8 mouse cellular contexts compared by ENCODE assay signal in genomic region chr16:17234916-17235665, GRCm38 (mm10). TPM values are rescaled to one million over a fixed set of nuclear protein-coding genes. Genes with fewer than 3 reads are reported as not detected.
DNase-seq lines count a peak whose midpoint lies in the region; ATAC-seq and TF ChIP-seq lines count a peak whose summit lies in the region.

No protein-coding gene starts in this region.

- no peak overlapping the region; the same call in 1 of the 2 replicates for H3K9ac ChIP-seq in CH12.LX (ENCODE audit: insufficient read depth, low read depth)
- H3K9ac ChIP-seq in intestine, embryonic 14.5 days (ENCODE audit: low read length): peak overlapping the region; percentile 95; the same call in 1 of the 2 replicates
- H3K9ac ChIP-seq in liver, embryonic 13.5 days: peak overlapping the region; percentile 92

- peaks cover 0 to 14% of the 10 kb centered on the region in 2 experiments for H3K36me3 ChIP-seq in CH12.LX (replicated peaks in 1 of 2; ENCODE audit: control insufficient read depth in 1 of 2, insufficient read depth in 1 of 2, low read length in 1 of 2)
- H3K36me3 ChIP-seq in intestine, embryonic 14.5 days (ENCODE audit: control insufficient read depth, insufficient read depth, low read length): no peaks in the 10 kb centered on the region
- no peaks in the 10 kb centered on the region for H3K36me3 ChIP-seq in liver, embryonic 13.5 days

- H3K4me1 ChIP-seq in CH12.LX (ENCODE audit: control insufficient read depth in 1 of 2, insufficient read depth in 2 of 2): peaks cover 11 to 27% of the 10 kb centered on the region in 2 experiments
- H3K4me1 ChIP-seq in intestine, embryonic 14.5 days (replicated peaks; ENCODE audit: control insufficient read depth, insufficient read depth, low read length): peaks cover 45% of the 10 kb centered on the region
- peaks cover 73% of the 10 kb centered on the region for H3K4me1 ChIP-seq in liver, embryonic 13.5 days (replicated peaks)
- peaks cover 14% of the 10 kb centered on the region; the same call in 1 of the 2 replicates for H3K4me1 ChIP-seq in olfactory bulb, adult 2 months (ENCODE audit: control insufficient read depth, insufficient read depth, low read length)

- peak; percentile 68 for DNase-seq in adrenal gland, postnatal 10 days
- DNase-seq in adrenal gland, adult 8-10 months: no peak
- DNase-seq in CH12.LX (ENCODE audit: extremely low read depth): no peak
- peak; percentile 44 for DNase-seq in fibroblast of lung, adult 2 months (ENCODE audit: low read depth)
- no peak for DNase-seq in intestine, embryonic 14.5 days (ENCODE audit: low spot score)
- no peak for DNase-seq in liver, embryonic 13.5 days
- DNase-seq in ovary, postnatal 36 days (ENCODE audit: low spot score): no peak

- ATAC-seq in intestine, embryonic 14.5 days (replicated peaks; ENCODE audit: low FRiP score, low TSS enrichment, low read depth): no peak
- ATAC-seq in liver, embryonic 13.5 days (ENCODE audit: low read depth): no peak

- no peak overlapping the region for H3K27ac ChIP-seq in CH12.LX (ENCODE audit: insufficient read depth, low read depth)
- H3K27ac ChIP-seq in intestine, embryonic 14.5 days (ENCODE audit: low read depth): peak overlapping the region; percentile 91
- peak overlapping the region; percentile 77; the same call in 1 of the 2 replicates for H3K27ac ChIP-seq in liver, embryonic 13.5 days
- H3K27ac ChIP-seq in olfactory bulb, adult 2 months (ENCODE audit: insufficient read depth, low read depth, low read length): peak overlapping the region; percentile 45

- TF ChIP-seq RAD21 in CH12.LX (IDR thresholded peaks at IDR 0.05; ENCODE audit: low read depth, low read length): no peak

- peaks cover 39% of the 10 kb centered on the region for H3K79me2 ChIP-seq in CH12.LX (replicated peaks; ENCODE audit: control insufficient read depth, extremely low read depth, insufficient read depth, poor library complexity, severe bottlenecking)

- dilution Hi-C loops in CH12.LX (cut with MboI; ENCODE audit: extremely low pct_ligation_motif_present, extremely low pct_unique_long_range_greater_than_20kb, low sequenced_read_pairs): no loop called here

- peak overlapping the region in 1 of 3 experiments; percentile 78 for H3K4me3 ChIP-seq in CH12.LX (replicated peaks in 1 of 3; ENCODE audit: low read depth in 2 of 3, low read length in 2 of 3, poor library complexity in 1 of 3)
- H3K4me3 ChIP-seq in intestine, embryonic 14.5 days (ENCODE audit: low read depth, low read length): peak overlapping the region; percentile 94
- H3K4me3 ChIP-seq in liver, embryonic 13.5 days (replicated peaks): peak overlapping the region; percentile 92
- H3K4me3 ChIP-seq in olfactory bulb, adult 2 months (ENCODE audit: insufficient read depth, low read depth, low read length): peak overlapping the region; percentile 82

- TF ChIP-seq EP300 in CH12.LX (IDR thresholded peaks at IDR 0.05; ENCODE audit: low read length): no peak

- TF ChIP-seq CTCF in CH12.LX (conservative IDR thresholded peaks at IDR 0.05 in 1 of 2, IDR thresholded peaks at IDR 0.05 in 1 of 2; ENCODE audit: low read depth in 2 of 2, low read length in 2 of 2): no peak
- no peak for TF ChIP-seq CTCF in olfactory bulb, adult 2 months (IDR thresholded peaks at IDR 0.05; ENCODE audit: insufficient read depth, low read depth, low read length)

- no peak for TF ChIP-seq POLR2A in CH12.LX (IDR thresholded peaks at IDR 0.05; ENCODE audit: low read depth, low read length)
- TF ChIP-seq POLR2A in olfactory bulb, adult 2 months (IDR thresholded peaks at IDR 0.05; ENCODE audit: insufficient read depth, low read depth, low read length): no peak

- peaks cover 2% of the 10 kb centered on the region for H3K27me3 ChIP-seq in CH12.LX (replicated peaks)
- no peaks in the 10 kb centered on the region for H3K27me3 ChIP-seq in intestine, embryonic 14.5 days (replicated peaks; ENCODE audit: control insufficient read depth, insufficient read depth, low read length)
- no peaks in the 10 kb centered on the region for H3K27me3 ChIP-seq in liver, embryonic 13.5 days

- in situ Hi-C loops in CH12.LX (cut with MboI; ENCODE audit: low pct_ligation_motif_present, low pct_unique_long_range_greater_than_20kb, low sequenced_read_pairs): no loop called here

- H3K4me2 ChIP-seq in CH12.LX (ENCODE audit: insufficient read depth, low read depth, poor library complexity, severe bottlenecking): peak overlapping the region; percentile 68
- H3K4me2 ChIP-seq in intestine, embryonic 14.5 days (ENCODE audit: low read length): peak overlapping the region; percentile 76
- H3K4me2 ChIP-seq in liver, embryonic 13.5 days: peak overlapping the region; percentile 98

- peaks cover 3% of the 10 kb centered on the region for H3K9me3 ChIP-seq in CH12.LX (replicated peaks; ENCODE audit: low read length)
- H3K9me3 ChIP-seq in intestine, embryonic 14.5 days (ENCODE audit: control insufficient read depth, low read length): no peaks in the 10 kb centered on the region
- H3K9me3 ChIP-seq in liver, embryonic 13.5 days (replicated peaks): no peaks in the 10 kb centered on the region

- 21% methylated on average over 9 of the region's 9 CpGs for WGBS in intestine, embryonic 14.5 days
- WGBS in liver, embryonic 13.5 days (ENCODE audit: insufficient replicate concordance): 43% methylated on average over 9 of the region's 9 CpGs
- WGBS in olfactory bulb, adult 2 months: 11% methylated on average over 9 of the region's 9 CpGs

TF ChIP-seq in CH12.LX, 34 proteins besides CTCF, POLR2A, EP300 and RAD21:
- no peak for TF ChIP-seq JUND (conservative IDR thresholded peaks at IDR 0.05; ENCODE audit: low read depth, low read length)
- TF ChIP-seq MAX (IDR thresholded peaks at IDR 0.05; ENCODE audit: low read length): no peak; the same call in 1 of the 2 replicates
- TF ChIP-seq BHLHE40 (IDR thresholded peaks at IDR 0.05; ENCODE audit: low read depth, low read length): peak; percentile 33
- no peak for TF ChIP-seq NELFE (IDR thresholded peaks at IDR 0.05; ENCODE audit: low read depth, low read length)
- TF ChIP-seq ELF1 (IDR thresholded peaks at IDR 0.05; ENCODE audit: low read depth, low read length): no peak
- no peak for TF ChIP-seq ETS1 (conservative IDR thresholded peaks at IDR 0.05; ENCODE audit: low read depth, low read length)
- TF ChIP-seq RCOR1 (conservative IDR thresholded peaks at IDR 0.05; ENCODE audit: low read depth, low read length): no peak

RNA-seq across cellular contexts. Expression of gene Hic2, which starts 1.7 kb away (rescaled TPM):
- total RNA-seq in adrenal gland, postnatal 10 days (2021): 1 to 10 TPM; 3.2 to 3.3 TPM
- 1 to 10 TPM; 2.0 to 3.7 (median 3.4) TPM for total RNA-seq in adrenal gland, adult 8-10 months (2022)
- total RNA-seq in CH12.LX (2012; rRNA removed): 7.5 and 9.6 TPM in 2 replicates
- total RNA-seq in CH12.LX (2014; rRNA removed): 4.5 and 6.2 TPM in 2 replicates
- polyA plus RNA-seq in CH12.LX (2012; ENCODE audit: insufficient read length, low read depth): 6.3 and 8.1 TPM in 2 replicates
- polyA plus RNA-seq in intestine, embryonic 14.5 days (2014; fragmentation: Nextera tagmentation; extraction: Ambion mirVana): 5.0 and 5.3 TPM in 2 replicates
- 2.9 and 3.2 TPM in 2 replicates for polyA plus RNA-seq in liver, embryonic 13.5 days (2015; fragmentation: Nextera tagmentation; extraction: Ambion mirVana)
- not detected in 2 replicates for polyA plus RNA-seq in olfactory bulb, adult 2 months (2012; ENCODE audit: insufficient read depth, insufficient read length, low replicate concordance, missing spikeins)

RNA-seq across cellular contexts. Expression of gene Rimbp3, which starts 26.7 kb away (rescaled TPM):
- under 1 TPM in 1 of 2 experiments, not detected in 1; 0.06 TPM for total RNA-seq in adrenal gland, postnatal 10 days (2021)
- total RNA-seq in adrenal gland, adult 8-10 months (2022): under 1 TPM in 2 of 4 experiments, not detected in 2; 0.09 to 0.14 TPM
- total RNA-seq in CH12.LX (2012; rRNA removed): 0.21 and 0.34 TPM in 2 replicates
- total RNA-seq in CH12.LX (2014; rRNA removed): 0.09 TPM in 1 of 2 replicates, not detected in the other
- 0.06 and 0.08 TPM in 2 replicates for polyA plus RNA-seq in CH12.LX (2012; ENCODE audit: insufficient read length, low read depth)
- 0.50 and 0.60 TPM in 2 replicates for polyA plus RNA-seq in intestine, embryonic 14.5 days (2014; fragmentation: Nextera tagmentation; extraction: Ambion mirVana)
- polyA plus RNA-seq in liver, embryonic 13.5 days (2015; fragmentation: Nextera tagmentation; extraction: Ambion mirVana): 0.12 and 0.14 TPM in 2 replicates
- polyA plus RNA-seq in olfactory bulb, adult 2 months (2012; ENCODE audit: insufficient read depth, insufficient read length, low replicate concordance, missing spikeins): not detected in 2 replicates

RNA-seq across cellular contexts. Expression of gene Ube2l3, which starts 32.6 kb away (rescaled TPM):
- total RNA-seq in adrenal gland, postnatal 10 days (2021): 100 to 1,000 TPM; 163 to 176 TPM
- total RNA-seq in adrenal gland, adult 8-10 months (2022): 100 to 1,000 TPM; 162 to 223 (median 198) TPM
- total RNA-seq in CH12.LX (2012; rRNA removed) (156 and 229 TPM in 2 replicates), CH12.LX (2014; rRNA removed) (302 and 354 TPM in 2 replicates)
- polyA plus RNA-seq in CH12.LX (2012; ENCODE audit: insufficient read length, low read depth): 377 and 386 TPM in 2 replicates
- polyA plus RNA-seq in intestine, embryonic 14.5 days (2014; fragmentation: Nextera tagmentation; extraction: Ambion mirVana): 341 and 345 TPM in 2 replicates
- 247 and 282 TPM in 2 replicates for polyA plus RNA-seq in liver, embryonic 13.5 days (2015; fragmentation: Nextera tagmentation; extraction: Ambion mirVana)
- not detected in 2 replicates for polyA plus RNA-seq in olfactory bulb, adult 2 months (2012; ENCODE audit: insufficient read depth, insufficient read length, low replicate concordance, missing spikeins)

RNA-seq across cellular contexts. Expression of gene Tmem191c, which starts 40.8 kb away (rescaled TPM):
- total RNA-seq in adrenal gland, postnatal 10 days (2021): 10 to 100 TPM in 1 of 2 experiments, 1 to 10 TPM in 1; 6.2 to 11.9 TPM
- 10 to 100 TPM in 3 of 4 experiments, 1 to 10 TPM in 1; 9.3 to 30.7 (median 19.6) TPM for total RNA-seq in adrenal gland, adult 8-10 months (2022)
- 5.9 and 11.3 TPM in 2 replicates for total RNA-seq in CH12.LX (2012; rRNA removed)
- 2.6 and 3.2 TPM in 2 replicates for total RNA-seq in CH12.LX (2014; rRNA removed)
- 7.6 and 7.9 TPM in 2 replicates for polyA plus RNA-seq in CH12.LX (2012; ENCODE audit: insufficient read length, low read depth)
- polyA plus RNA-seq in intestine, embryonic 14.5 days (2014; fragmentation: Nextera tagmentation; extraction: Ambion mirVana): 9.0 and 10.8 TPM in 2 replicates
- 2.8 and 3.2 TPM in 2 replicates for polyA plus RNA-seq in liver, embryonic 13.5 days (2015; fragmentation: Nextera tagmentation; extraction: Ambion mirVana)
- polyA plus RNA-seq in olfactory bulb, adult 2 months (2012; ENCODE audit: insufficient read depth, insufficient read length, low replicate concordance, missing spikeins): not detected in 2 replicates

Comparison
In these comparisons a context has a peak if more than half of its experiments do, and no peak if none do; other contexts are left out.
1. DNase-seq: peak in adrenal gland, postnatal 10 days (single experiment) and fibroblast of lung, adult 2 months (single experiment); none in adrenal gland, adult 8-10 months (single experiment), CH12.LX (single experiment), intestine, embryonic 14.5 days (single experiment), liver, embryonic 13.5 days (single experiment) and ovary, postnatal 36 days (single experiment).
2. RNA of gene Ube2l3, which starts 32.6 kb away (polyA plus RNA-seq): 377 to 386 TPM in CH12.LX, 341 to 345 TPM in intestine, embryonic 14.5 days and 247 to 282 TPM in liver, embryonic 13.5 days; not detected in olfactory bulb, adult 2 months; every median in the first group is over 10 times any median in the second.
3. Peak in every context shown above with its lines, with median percentiles within 50 percentile points of each other: H3K4me2 ChIP-seq.